8 mouse cellular contexts compared by ENCODE assay signal in genomic region chr3:55587972-55588946, GRCm38 (mm10).
DNase-seq lines count a peak whose midpoint lies in the region; TF ChIP-seq lines count a peak whose summit lies in the region.

No protein-coding gene starts in this region.

- peaks cover 27% of the 10 kb centered on the region for H3K4me1 ChIP-seq in E14TG2a.4 (replicated peaks; ENCODE audit: low read depth, low read length)
- peaks cover 19% of the 10 kb centered on the region for H3K4me1 ChIP-seq in heart, embryonic 10.5 days

- no peak for TF ChIP-seq CTCF in E14TG2a.4 (conservative IDR thresholded peaks at IDR 0.05; ENCODE audit: low read length)

- no peaks in the 10 kb centered on the region for H3K27me3 ChIP-seq in E14TG2a.4 (ENCODE audit: insufficient read depth, low read length)
- H3K27me3 ChIP-seq in heart, embryonic 10.5 days (ENCODE audit: insufficient read depth, poor library complexity, severe bottlenecking): no peaks in the 10 kb centered on the region

- intact Hi-C loops in left cerebral cortex, postnatal 4 days (cut with DNase I): no loop called here

- H3K36me3 ChIP-seq in E14TG2a.4 (ENCODE audit: insufficient read depth, low read length): no peaks in the 10 kb centered on the region
- H3K36me3 ChIP-seq in heart, embryonic 10.5 days: no peaks in the 10 kb centered on the region

- WGBS in heart, embryonic 10.5 days: 13% methylated on average over 12 of the region's 12 CpGs

- 0 out of 2 replicates have a peak overlapping the region, but pooled peaks have one; percentile 26 for H3K4me3 ChIP-seq in E14TG2a.4 (replicated peaks; ENCODE audit: low read length)
- 0 out of 2 replicates have a peak overlapping the region, but pooled peaks have one; percentile 24 for H3K4me3 ChIP-seq in heart, embryonic 10.5 days

- peak overlapping the region; percentile 73 for H3K27ac ChIP-seq in heart, embryonic 10.5 days

- H3K9me3 ChIP-seq in E14TG2a.4 (ENCODE audit: low read length): peaks cover 9% of the 10 kb centered on the region
- H3K9me3 ChIP-seq in heart, embryonic 10.5 days: no peaks in the 10 kb centered on the region

- DNase-seq in embryo, embryonic 10.5 days (ENCODE audit: low spot score): peak; percentile 85
- DNase-seq in heart, embryonic 10.5 days (ENCODE audit: low spot score): no peak
- peak; percentile 61 for DNase-seq in kidney, postnatal 14 days
- peak; percentile 51 for DNase-seq in skeletal muscle tissue, adult 2 months (ENCODE audit: low read depth, low spot score)
- DNase-seq in layer of hippocampus, adult 11-12 months (ENCODE audit: low spot score): no peak
- no peak for DNase-seq in left cerebral cortex, postnatal 4 days
- DNase-seq in thymus, postnatal 14 days: no peak

Comparison
In these comparisons a context has a peak if more than half of its experiments do, and no peak if none do; other contexts are left out.
1. DNase-seq: peak in embryo, embryonic 10.5 days (single experiment), kidney, postnatal 14 days (single experiment) and skeletal muscle tissue, adult 2 months (single experiment); none in heart, embryonic 10.5 days (single experiment), layer of hippocampus, adult 11-12 months (single experiment), left cerebral cortex, postnatal 4 days (single experiment) and thymus, postnatal 14 days (single experiment).